Mouse (Mus musculus) heart, adult 11 months (tissue): ENCODE results near the gene Afp.
A peak's percentile ranks its signal among the peaks of the same experiment; 100 is the strongest.

Source experiments
- DNase-seq: peaks from one replicate; pipeline ENCODE4 v3.0.0; 2022

The Afp gene

GRCm38 (mm10) chr5:90509828-90510592, 19.5 kb downstream of the Afp start:
- DNase-seq, result no peak

GRCm38 (mm10) chr5:90512288-90512955, 21.9 kb downstream of the Afp start:
- DNase-seq, result no peak

- DNase-seq, result no peak
Observed at GRCm38 (mm10) chr5:90515561-90515960, 25.0 kb downstream of the Afp start.

GRCm38 (mm10) chr5:90518356-90519100, 28.0 kb downstream of the Afp start, which contains the start of gene Afm:
Gene Afm (plus strand): TSS chr5:90518932.
- no peak for DNase-seq

- peak; percentile 54 for DNase-seq
Observed at GRCm38 (mm10) chr5:90551191-90551590, 60.7 kb downstream of the Afp start.

GRCm38 (mm10) chr5:90556052-90556451, 65.5 kb downstream of the Afp start:
- DNase-seq, result peak; percentile 25
